Mouse (Mus musculus): ENCODE data around the gene Nyap1.

GRCm38 (mm10) chr5:137788171-137788570, 46.8 kb upstream of the Nyap1 start:
- TF ChIP-seq CTCF (IDR thresholded peaks at IDR 0.05; ENCODE audit: borderline replicate concordance, insufficient read depth, low read length) (no peak), POLR2A (IDR thresholded peaks at IDR 0.05; ENCODE audit: low read depth, low read length) (no peak)
